Mouse (Mus musculus) hindbrain, embryonic 10.5 days (tissue): ENCODE measurements around the gene Adamtsl4. TPM values are rescaled to one million over a fixed set of nuclear protein-coding genes. Genes with fewer than 3 reads are reported as not detected.
A peak's percentile ranks its signal among the peaks of the same experiment; 100 is the strongest.

ENCODE experiments used
- DNase-seq: peaks from one replicate; pipeline ENCODE4 v3.0.0-alpha.2; 2017; ENCODE audit warnings: low spot score
- H3K27ac ChIP-seq: fragments of 300-500 bp; sonication (generic); 2 replicates; pipeline ENCODE4 v1.5.1; 2016; ENCODE audit warnings: mild to moderate bottlenecking, moderate library complexity
- H3K27me3 ChIP-seq: fragments of 300-500 bp; sonication (generic); 2 replicates; pipeline ENCODE4 v1.6.1; 2016; ENCODE audit warnings: mild to moderate bottlenecking; ENCODE audit not compliant: poor library complexity, insufficient read depth, severe bottlenecking
- H3K36me3 ChIP-seq: fragments of 300-500 bp; sonication (generic); 2 replicates; pipeline ENCODE4 v1.6.1; 2016; ENCODE audit warnings: mild to moderate bottlenecking, moderate library complexity
- H3K4me1 ChIP-seq: fragments of 300-500 bp; sonication (generic); replicated peaks from 2 replicates; pipeline ENCODE4 v1.6.1; 2016; ENCODE audit warnings: mild to moderate bottlenecking
- H3K4me3 ChIP-seq: fragments of 300-500 bp; sonication (generic); 2 replicates; pipeline ENCODE4 v1.5.1; 2016; ENCODE audit warnings: mild to moderate bottlenecking, moderate library complexity
- H3K9me3 ChIP-seq: fragments of 300-500 bp; sonication (generic); 2 replicates; pipeline ENCODE4 v1.6.1; 2016; ENCODE audit warnings: mild to moderate bottlenecking, moderate library complexity
- whole genome bisulfite sequencing: fragments of 180-500 bp; shearing (Covaris S2); methylation state at CpG from one replicate; pipeline ENCODE4 v1.1.7; 2016; 5-methylcytosine and 5-hydroxymethylcytosine counted together
- polyA plus RNA-seq: library from polyadenylated mRNA; unstranded; fragments of >200 nt; fragmentation: Nextera tagmentation; extraction: Ambion mirVana; gene quantifications from 2 replicates; pipeline ENCODE4 v1.2.1, GENCODE M21; 2016

The Adamtsl4 gene
- polyA plus RNA-seq, 1 experiment from 2014 or later: 0.86 TPM

GRCm38 (mm10) chr3:95651391-95652203 is 36.1 kb downstream of the Adamtsl4 start:
- H3K9me3 ChIP-seq: no peaks in the 10 kb centered on the region
- H3K27me3 ChIP-seq: no peaks in the 10 kb centered on the region
- WGBS: 91% methylated on average over 16 of the region's 16 CpGs
- H3K4me3 ChIP-seq: no peak overlapping the region
- no peak for DNase-seq
- peaks cover 21% of the 10 kb centered on the region for H3K4me1 ChIP-seq
- no peaks in the 10 kb centered on the region for H3K36me3 ChIP-seq
- H3K27ac ChIP-seq: no peak overlapping the region

- DNase-seq: no peak
- no peaks in the 10 kb centered on the region for H3K27me3 ChIP-seq
- no peak overlapping the region for H3K4me3 ChIP-seq
- no peaks in the 10 kb centered on the region for H3K9me3 ChIP-seq
- no peaks in the 10 kb centered on the region for H3K36me3 ChIP-seq
- H3K4me1 ChIP-seq: peaks cover 21% of the 10 kb centered on the region
- WGBS: 86% methylated on average over 3 of the region's 3 CpGs
- H3K27ac ChIP-seq: peak overlapping the region; percentile 29; the same call in 1 of the 2 replicates
Measured at GRCm38 (mm10) chr3:95651033-95651373, 36.7 kb downstream of the Adamtsl4 start.

GRCm38 (mm10) chr3:95650276-95651032 is 37.3 kb downstream of the Adamtsl4 start:
- WGBS: 77% methylated on average over 6 of the region's 6 CpGs
- no peaks in the 10 kb centered on the region for H3K9me3 ChIP-seq
- no peaks in the 10 kb centered on the region for H3K36me3 ChIP-seq
- H3K27ac ChIP-seq: peak overlapping the region; percentile 29; the same call in 1 of the 2 replicates
- peaks cover 21% of the 10 kb centered on the region for H3K4me1 ChIP-seq
- no peak for DNase-seq
- no peaks in the 10 kb centered on the region for H3K27me3 ChIP-seq
- no peak overlapping the region for H3K4me3 ChIP-seq

GRCm38 (mm10) chr3:95648016-95648415 is 39.7 kb downstream of the Adamtsl4 start:
- Histone ChIP-seq H3K4me3 (no peak overlapping the region), H3K27me3 (no peaks in the 10 kb centered on the region), H3K9me3 (no peaks in the 10 kb centered on the region), H3K27ac (no peak overlapping the region), H3K36me3 (no peaks in the 10 kb centered on the region), H3K4me1 (peaks cover 10% of the 10 kb centered on the region; the same call in 1 of the 2 replicates)
- WGBS: 94% methylated on average over 5 of the region's 5 CpGs
- DNase-seq: no peak

- Histone ChIP-seq H3K9me3 (no peaks in the 10 kb centered on the region), H3K27ac (no peak overlapping the region), H3K4me3 (no peak overlapping the region), H3K27me3 (no peaks in the 10 kb centered on the region), H3K36me3 (peaks cover 19% of the 10 kb centered on the region), H3K4me1 (no peaks in the 10 kb centered on the region)
- no peak for DNase-seq
- 68% methylated on average over 10 of the region's 10 CpGs for WGBS
Measured at GRCm38 (mm10) chr3:95645313-95646235, 42.1 kb downstream of the Adamtsl4 start.

- no peaks in the 10 kb centered on the region for H3K9me3 ChIP-seq
- no peak overlapping the region for H3K4me3 ChIP-seq
- WGBS: 91% methylated on average over 7 of the region's 7 CpGs
- H3K27ac ChIP-seq: no peak overlapping the region
- peaks cover 44% of the 10 kb centered on the region for H3K36me3 ChIP-seq
- no peaks in the 10 kb centered on the region for H3K4me1 ChIP-seq
- no peaks in the 10 kb centered on the region for H3K27me3 ChIP-seq
- no peak for DNase-seq
Measured at GRCm38 (mm10) chr3:95643097-95643496, 44.6 kb downstream of the Adamtsl4 start.

- 89% methylated on average over 1 of the region's 1 CpGs for WGBS
- Histone ChIP-seq H3K27ac (no peak overlapping the region), H3K4me3 (no peak overlapping the region), H3K4me1 (no peaks in the 10 kb centered on the region), H3K27me3 (no peaks in the 10 kb centered on the region), H3K36me3 (peaks cover 78% of the 10 kb centered on the region), H3K9me3 (no peaks in the 10 kb centered on the region)
- DNase-seq: no peak
Measured at GRCm38 (mm10) chr3:95639694-95640093, 48.0 kb downstream of the Adamtsl4 start.

GRCm38 (mm10) chr3:95636072-95636471 is 51.6 kb downstream of the Adamtsl4 start:
- Histone ChIP-seq H3K9me3 (no peaks in the 10 kb centered on the region), H3K36me3 (peaks cover 100% of the 10 kb centered on the region), H3K27ac (no peak overlapping the region), H3K4me3 (no peak overlapping the region), H3K27me3 (no peaks in the 10 kb centered on the region), H3K4me1 (no peaks in the 10 kb centered on the region)
- 89% methylated on average over 4 of the region's 4 CpGs for WGBS
- DNase-seq: no peak

GRCm38 (mm10) chr3:95635636-95636035 is 52.1 kb downstream of the Adamtsl4 start:
- DNase-seq: no peak
- Histone ChIP-seq H3K4me1 (no peaks in the 10 kb centered on the region), H3K36me3 (peaks cover 100% of the 10 kb centered on the region), H3K9me3 (no peaks in the 10 kb centered on the region), H3K27ac (no peak overlapping the region), H3K27me3 (no peaks in the 10 kb centered on the region), H3K4me3 (no peak overlapping the region)
- WGBS: 82% methylated on average over 4 of the region's 4 CpGs

GRCm38 (mm10) chr3:95632648-95633588 is 54.8 kb downstream of the Adamtsl4 start:
- WGBS: 77% methylated on average over 12 of the region's 12 CpGs
- Histone ChIP-seq H3K4me1 (no peaks in the 10 kb centered on the region), H3K27me3 (no peaks in the 10 kb centered on the region), H3K36me3 (peaks cover 99% of the 10 kb centered on the region), H3K4me3 (no peak overlapping the region), H3K27ac (no peak overlapping the region), H3K9me3 (no peaks in the 10 kb centered on the region)
- DNase-seq: no peak

GRCm38 (mm10) chr3:95631304-95631703 is 56.4 kb downstream of the Adamtsl4 start:
- Histone ChIP-seq H3K27ac (no peak overlapping the region), H3K36me3 (peaks cover 99% of the 10 kb centered on the region)

GRCm38 (mm10) chr3:95630856-95631255 is 56.9 kb downstream of the Adamtsl4 start:
- DNase-seq: no peak
- Histone ChIP-seq H3K4me1 (peaks cover 6% of the 10 kb centered on the region), H3K27ac (no peak overlapping the region), H3K36me3 (peaks cover 98% of the 10 kb centered on the region), H3K9me3 (no peaks in the 10 kb centered on the region), H3K4me3 (no peak overlapping the region), H3K27me3 (no peaks in the 10 kb centered on the region)
- 89% methylated on average over 3 of the region's 3 CpGs for WGBS

More at GRCm38 (mm10) chr3:95631304-95631703, 56.4 kb downstream of the Adamtsl4 start:
- Histone ChIP-seq H3K4me1 (peaks cover 2% of the 10 kb centered on the region), H3K9me3 (no peaks in the 10 kb centered on the region), H3K4me3 (no peak overlapping the region), H3K27me3 (no peaks in the 10 kb centered on the region)
- WGBS: 86% methylated on average over 6 of the region's 6 CpGs
- no peak for DNase-seq
